Mouse (Mus musculus) lung, embryonic 14.5 days (tissue): ENCODE data around the gene Zfp420. TPM values are rescaled to one million over a fixed set of nuclear protein-coding genes. Genes with fewer than 3 reads are reported as not detected.

Experiments used
- ATAC-seq: fragments of 200-750 bp; cut with Nextera tagmentation; 2 replicates; pipeline ENCODE4 v1.8.0; 2017; ENCODE audit warnings: mild to moderate bottlenecking, moderate TSS enrichment, moderate library complexity; ENCODE audit not compliant: insufficient read depth
- DNase-seq: peaks from one replicate; pipeline ENCODE4 v3.0.0-alpha.2; 2015
- H3K27ac ChIP-seq: fragments of 300-500 bp; sonication (generic); 2 replicates; pipeline ENCODE4 v1.5.1; 2014; ENCODE audit warnings: low read depth, mild to moderate bottlenecking, moderate library complexity
- H3K27me3 ChIP-seq: fragments of 300-500 bp; sonication (generic); 2 replicates; pipeline ENCODE4 v1.6.1; 2014; ENCODE audit warnings: low read length, control low read depth; ENCODE audit not compliant: insufficient read depth
- H3K36me3 ChIP-seq: fragments of 300-500 bp; sonication (generic); 2 replicates; pipeline ENCODE4 v1.6.1; 2014; ENCODE audit warnings: control low read depth; ENCODE audit not compliant: insufficient read depth
- H3K4me1 ChIP-seq: fragments of 300-500 bp; sonication (generic); 2 replicates; pipeline ENCODE4 v1.6.1; 2014; ENCODE audit warnings: antibody characterized with exemption, control low read depth; ENCODE audit not compliant: insufficient read depth
- H3K4me2 ChIP-seq: fragments of 300-500 bp; sonication (generic); 2 replicates; pipeline ENCODE4 v1.6.1; 2014; ENCODE audit warnings: mild to moderate bottlenecking
- H3K4me3 ChIP-seq: fragments of 300-500 bp; sonication (generic); 2 replicates; pipeline ENCODE4 v1.5.1; 2014; ENCODE audit warnings: low read depth, low read length
- H3K9ac ChIP-seq: fragments of 300-500 bp; sonication (generic); 2 replicates; pipeline ENCODE4 v1.6.1; 2014
- H3K9me3 ChIP-seq: fragments of 300-500 bp; sonication (generic); 2 replicates; pipeline ENCODE4 v1.6.1; 2016; ENCODE audit warnings: low read depth, low read length, control low read depth
- CTCF ChIP-seq: IDR thresholded peaks from 2 replicates; pipeline ENCODE4 v1.5.1; 2016; ENCODE audit warnings: antibody characterized with exemption, low read depth
- WGBS: fragments of 180-500 bp; shearing (Covaris S2); extraction: QIAGEN DNeasy Blood & Tissue Kit; methylation state at CpG from one replicate; pipeline ENCODE4 v1.1.7; 2014; 5-methylcytosine and 5-hydroxymethylcytosine counted together
- polyA plus RNA-seq: library from polyadenylated mRNA; unstranded; fragments of >200 nt; fragmentation: Nextera tagmentation; extraction: Ambion mirVana; gene quantifications from 2 replicates; pipeline ENCODE4 v1.2.1, GENCODE M21; 2014

Zfp420 gene
- polyA plus RNA-seq, 1 experiment from 2014 or later: 8.6 TPM

GRCm38 (mm10) chr7:29904101-29904500 is 44.3 kb downstream of the Zfp420 start:
- no peak overlapping the region for H3K9ac ChIP-seq
- H3K9me3 ChIP-seq: no peaks in the 10 kb centered on the region
- H3K4me3 ChIP-seq: no peak overlapping the region
- DNase-seq: no peak
- TF ChIP-seq CTCF: no peak
- 92% methylated on average over 4 of the region's 4 CpGs for WGBS
- no peak overlapping the region for H3K4me2 ChIP-seq
- ATAC-seq: no peak
- no peak overlapping the region for H3K27ac ChIP-seq
- H3K36me3 ChIP-seq: peaks cover 41% of the 10 kb centered on the region
- H3K4me1 ChIP-seq: no peaks in the 10 kb centered on the region
- no peaks in the 10 kb centered on the region for H3K27me3 ChIP-seq

- no peaks in the 10 kb centered on the region for H3K27me3 ChIP-seq
- peak; percentile 74 for ATAC-seq
- no peak for TF ChIP-seq CTCF
- 1% methylated on average over 22 of the region's 22 CpGs for WGBS
- DNase-seq: peak; percentile 93
- no peaks in the 10 kb centered on the region for H3K9me3 ChIP-seq
- peak within 1 kb of the TSS; percentile 58 for H3K4me3 ChIP-seq
- peak within 1 kb of the TSS; percentile 59 for H3K9ac ChIP-seq
- H3K4me1 ChIP-seq: no peaks in the 10 kb centered on the region
- peak within 1 kb of the TSS; percentile 75 for H3K4me2 ChIP-seq
- H3K36me3 ChIP-seq: peaks cover 25% of the 10 kb centered on the region; the same call in 1 of the 2 replicates
- H3K27ac ChIP-seq: peak within 1 kb of the TSS; percentile 95
These were observed 46.3 kb downstream of the Zfp420 start, which contains the start of gene Zfp27 for GRCm38 (mm10) chr7:29905966-29906681. Gene Zfp27, minus strand, starts transcription at chr7:29906572.

GRCm38 (mm10) chr7:29906682-29907058 is 46.9 kb downstream of the Zfp420 start:
- peak overlapping the region; percentile 95 for H3K27ac ChIP-seq
- H3K4me3 ChIP-seq: peak overlapping the region; percentile 58
- DNase-seq: no peak
- peaks cover 25% of the 10 kb centered on the region; the same call in 1 of the 2 replicates for H3K36me3 ChIP-seq
- no peak for TF ChIP-seq CTCF
- no peak for ATAC-seq
- peak overlapping the region; percentile 59 for H3K9ac ChIP-seq
- H3K27me3 ChIP-seq: no peaks in the 10 kb centered on the region
- H3K9me3 ChIP-seq: no peaks in the 10 kb centered on the region
- peak overlapping the region; percentile 75 for H3K4me2 ChIP-seq
- H3K4me1 ChIP-seq: no peaks in the 10 kb centered on the region
- 23% methylated on average over 8 of the region's 8 CpGs for WGBS

GRCm38 (mm10) chr7:29907206-29907605 is 47.4 kb downstream of the Zfp420 start:
- 90% methylated on average over 5 of the region's 5 CpGs for WGBS
- peaks cover 28% of the 10 kb centered on the region for H3K36me3 ChIP-seq
- H3K9ac ChIP-seq: no peak overlapping the region
- ATAC-seq (no peak), DNase-seq (no peak)
- H3K27ac ChIP-seq: no peak overlapping the region
- no peaks in the 10 kb centered on the region for H3K4me1 ChIP-seq
- H3K9me3 ChIP-seq: no peaks in the 10 kb centered on the region
- H3K4me2 ChIP-seq: peak overlapping the region; percentile 75; the same call in 1 of the 2 replicates
- no peak for TF ChIP-seq CTCF
- no peaks in the 10 kb centered on the region for H3K27me3 ChIP-seq
- no peak overlapping the region for H3K4me3 ChIP-seq

- no peak for TF ChIP-seq CTCF
- H3K4me1 ChIP-seq: no peaks in the 10 kb centered on the region
- ATAC-seq: peak; percentile 88
- H3K9ac ChIP-seq: peak within 1 kb of the TSS; percentile 77
- H3K27ac ChIP-seq: peak within 1 kb of the TSS; percentile 87
- peaks cover 30% of the 10 kb centered on the region for H3K36me3 ChIP-seq
- WGBS: under 1% methylated on average over 33 of the region's 33 CpGs
- no peaks in the 10 kb centered on the region for H3K9me3 ChIP-seq
- H3K4me2 ChIP-seq: peak within 1 kb of the TSS; percentile 75
- peak within 1 kb of the TSS; percentile 70 for H3K4me3 ChIP-seq
- H3K27me3 ChIP-seq: no peaks in the 10 kb centered on the region
- DNase-seq: peak; percentile 96
These were observed 48.6 kb downstream of the Zfp420 start, which contains the start of gene Zfp383 for GRCm38 (mm10) chr7:29908130-29908950. Gene Zfp383, plus strand, starts transcription at chr7:29908223.

- no peak overlapping the region for H3K9ac ChIP-seq
- H3K4me2 ChIP-seq: 0 out of 2 replicates have a peak overlapping the region, but pooled peaks have one; percentile 68
- H3K27me3 ChIP-seq: no peaks in the 10 kb centered on the region
- no peak overlapping the region for H3K27ac ChIP-seq
- H3K36me3 ChIP-seq: peaks cover 43% of the 10 kb centered on the region
- TF ChIP-seq CTCF: no peak
- no peaks in the 10 kb centered on the region for H3K4me1 ChIP-seq
- DNase-seq: no peak
- no peak overlapping the region for H3K4me3 ChIP-seq
- 62% methylated on average over 2 of the region's 2 CpGs for WGBS
- ATAC-seq: no peak
- no peaks in the 10 kb centered on the region for H3K9me3 ChIP-seq
These were observed 50.5 kb downstream of the Zfp420 start for GRCm38 (mm10) chr7:29910252-29910651.

- Histone ChIP-seq H3K9ac (no peak overlapping the region), H3K4me2 (no peak overlapping the region), H3K27ac (no peak overlapping the region), H3K36me3 (peaks cover 57% of the 10 kb centered on the region), H3K9me3 (no peaks in the 10 kb centered on the region), H3K4me3 (no peak overlapping the region), H3K4me1 (no peaks in the 10 kb centered on the region), H3K27me3 (no peaks in the 10 kb centered on the region)
- DNase-seq: no peak
- ATAC-seq: no peak
- 84% methylated on average over 13 of the region's 13 CpGs for WGBS
- TF ChIP-seq CTCF: no peak
These were observed 52.4 kb downstream of the Zfp420 start for GRCm38 (mm10) chr7:29912172-29912571.
